Mouse (Mus musculus) bone marrow, adult 2 months (tissue): ENCODE data around the gene Stambpl1. TPM values are rescaled to one million over a fixed set of nuclear protein-coding genes. Genes with fewer than 3 reads are reported as not detected.

ENCODE experiments used
- H3K27ac ChIP-seq: fragments of 200-500 bp; 2 replicates; pipeline ENCODE4 v1.5.1; 2012; ENCODE audit warnings: low read depth, mild to moderate bottlenecking, control low read depth, inconsistent platforms, low read length; ENCODE audit not compliant: control insufficient read depth, poor library complexity, insufficient read depth
- H3K4me1 ChIP-seq: fragments of 200-500 bp; 2 replicates; pipeline ENCODE4 v1.6.1; 2011; ENCODE audit warnings: low read length; ENCODE audit not compliant: control insufficient read depth, insufficient read depth
- H3K4me3 ChIP-seq: fragments of 200-500 bp; replicated peaks from 2 replicates; pipeline ENCODE3; 2011; ENCODE audit warnings: mild to moderate bottlenecking, low read depth, low read length, control low read depth; ENCODE audit not compliant: control insufficient read depth
- CTCF ChIP-seq: fragments of 200-500 bp; IDR thresholded peaks from 2 replicates; pipeline ENCODE4 v1.5.1; 2011; ENCODE audit warnings: low read length, control low read depth; ENCODE audit not compliant: control insufficient read depth, insufficient read depth
- POLR2A ChIP-seq: fragments of 200-500 bp; IDR thresholded peaks from 2 replicates; pipeline ENCODE4 v1.6.1; 2011; ENCODE audit warnings: low read depth, mild to moderate bottlenecking, control low read depth, low read length, borderline replicate concordance; ENCODE audit not compliant: control insufficient read depth
- WGBS: fragments of 180-500 bp; shearing (Covaris S2); methylation state at CpG from one replicate; pipeline ENCODE4 v1.1.7; 2018; 5-methylcytosine and 5-hydroxymethylcytosine counted together
- polyA plus RNA-seq: library from polyadenylated mRNA; stranded (reverse); fragments of >200 nt; gene quantifications from 2 replicates; pipeline ENCODE4 v1.2.4, GENCODE M21; 2011; ENCODE audit warnings: low replicate concordance; ENCODE audit not compliant: missing spikeins, insufficient read depth, insufficient read length

Gene Stambpl1
- polyA plus RNA-seq, 1 experiment: 30.5 TPM

DNA sequence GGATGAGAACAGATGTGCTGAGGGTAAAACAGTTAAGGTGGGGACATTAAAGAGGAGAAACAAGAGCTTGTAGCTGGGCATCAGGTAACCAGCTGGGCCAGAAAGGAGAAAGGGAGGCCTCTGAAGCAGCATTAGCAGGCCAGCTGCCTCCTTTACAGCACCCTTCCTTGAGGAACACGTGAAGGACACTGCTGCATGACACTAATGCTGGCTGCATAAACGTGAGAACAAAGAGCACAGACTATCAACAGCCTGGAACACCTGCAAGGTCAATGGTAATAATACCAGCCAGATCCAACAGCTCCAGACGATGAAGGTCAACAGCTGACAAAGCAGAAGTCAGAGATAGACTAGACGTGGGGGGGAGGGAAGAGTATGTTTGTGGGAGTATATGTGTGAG lies 22.1 kb downstream of the Stambpl1 start:
- Histone ChIP-seq H3K27ac (0 out of 2 replicates have a peak overlapping the region, but pooled peaks have one; percentile 10), H3K4me3 (no peak overlapping the region), H3K4me1 (peaks cover 4% of the 10 kb centered on the region; the same call in 1 of the 2 replicates)
- 47% methylated on average over 4 of the region's 4 CpGs for WGBS
- TF ChIP-seq POLR2A (no peak), CTCF (no peak)

DNA sequence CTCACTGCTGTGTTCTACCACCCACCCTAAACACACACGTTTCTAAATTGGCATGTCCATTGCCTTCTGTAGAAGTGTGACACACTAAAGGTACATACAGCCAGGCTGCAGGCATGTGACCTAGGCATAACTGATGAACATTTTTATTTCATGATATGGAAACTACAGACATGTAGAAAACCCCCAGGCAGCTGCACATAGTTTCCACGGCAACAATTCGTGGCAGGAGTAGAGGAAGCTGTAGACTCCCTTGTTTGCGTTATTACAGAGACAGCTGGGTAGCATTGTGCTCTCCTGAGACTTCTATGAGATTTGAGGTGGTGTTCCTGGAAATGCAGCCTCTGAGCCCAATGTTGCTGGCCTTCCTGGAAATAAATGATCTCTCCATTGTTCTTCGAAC lies 24.9 kb downstream of the Stambpl1 start:
- TF ChIP-seq CTCF (no peak), POLR2A (no peak)
- WGBS: 50% methylated on average over 5 of the region's 5 CpGs

DNA sequence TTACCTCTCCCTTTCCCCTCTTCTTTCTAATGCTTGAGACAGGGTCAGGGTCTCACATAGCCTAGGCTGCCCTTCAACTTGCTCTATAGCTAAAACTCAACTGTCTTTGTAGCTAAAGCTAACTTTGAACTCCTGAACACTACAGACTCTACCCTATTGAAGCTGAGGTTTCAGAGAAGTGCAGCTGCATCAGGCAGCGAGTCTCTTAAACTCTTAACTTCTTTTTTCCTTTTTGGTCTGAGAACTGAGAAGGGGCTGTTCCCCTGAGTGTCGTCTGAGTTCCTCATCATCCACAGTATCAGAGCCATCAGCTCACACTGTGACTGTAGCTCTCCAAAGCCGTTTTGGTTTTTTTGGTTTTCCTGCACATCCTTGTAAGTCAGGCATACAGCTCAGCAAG lies 25.7 kb downstream of the Stambpl1 start:
- no peak for TF ChIP-seq CTCF
- no peak for TF ChIP-seq POLR2A
- H3K4me1 ChIP-seq: peaks cover 2% of the 10 kb centered on the region; the same call in 1 of the 2 replicates
- 21% methylated on average over 3 of the region's 3 CpGs for WGBS
- H3K4me3 ChIP-seq: no peak overlapping the region
- peak overlapping the region; percentile 58; the same call in 1 of the 2 replicates for H3K27ac ChIP-seq

More for the DNA sequence above, 24.9 kb downstream of the Stambpl1 start:
- Histone ChIP-seq H3K4me3 (no peak overlapping the region), H3K4me1 (peaks cover 2% of the 10 kb centered on the region; the same call in 1 of the 2 replicates), H3K27ac (no peak overlapping the region)

DNA sequence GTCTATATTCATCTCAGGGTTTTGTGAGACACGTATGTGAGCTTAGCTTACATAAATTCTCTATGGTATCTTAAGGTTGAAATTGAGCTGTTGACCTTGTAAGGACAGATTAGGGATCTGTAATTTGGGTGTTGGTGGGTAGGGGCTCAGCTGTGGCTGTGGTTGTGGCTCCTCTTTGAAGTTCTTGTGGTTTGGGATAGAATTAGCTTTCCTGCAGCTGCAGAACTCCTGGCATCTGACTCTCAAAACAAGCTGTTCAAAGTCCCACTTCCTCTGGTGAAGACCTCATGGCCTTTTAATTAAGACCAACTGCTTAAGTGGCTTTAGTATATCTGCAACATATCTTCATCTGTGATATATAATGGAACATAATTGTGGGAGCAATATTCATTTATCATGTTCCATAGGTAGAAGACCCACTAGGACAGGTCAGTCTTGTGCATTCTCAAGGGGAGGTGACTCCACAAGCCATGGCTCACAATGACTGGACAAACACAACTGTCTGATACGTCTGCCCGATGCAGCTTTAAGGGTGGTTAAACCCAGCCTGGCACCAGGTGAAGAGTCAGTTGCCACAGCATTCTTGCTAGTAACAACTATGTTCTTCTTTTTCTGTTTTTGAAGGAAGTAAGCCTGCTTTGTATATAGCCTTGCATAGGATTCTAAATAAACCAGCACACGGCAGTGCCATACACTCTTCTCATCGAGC lies 27.4 kb downstream of the Stambpl1 start:
- H3K4me1 ChIP-seq: peaks cover 2% of the 10 kb centered on the region; the same call in 1 of the 2 replicates
- WGBS: 47% methylated on average over 5 of the region's 5 CpGs
- TF ChIP-seq CTCF (no peak), POLR2A (no peak)
- H3K27ac ChIP-seq: no peak overlapping the region; the same call in 1 of the 2 replicates
- H3K4me3 ChIP-seq: no peak overlapping the region

DNA sequence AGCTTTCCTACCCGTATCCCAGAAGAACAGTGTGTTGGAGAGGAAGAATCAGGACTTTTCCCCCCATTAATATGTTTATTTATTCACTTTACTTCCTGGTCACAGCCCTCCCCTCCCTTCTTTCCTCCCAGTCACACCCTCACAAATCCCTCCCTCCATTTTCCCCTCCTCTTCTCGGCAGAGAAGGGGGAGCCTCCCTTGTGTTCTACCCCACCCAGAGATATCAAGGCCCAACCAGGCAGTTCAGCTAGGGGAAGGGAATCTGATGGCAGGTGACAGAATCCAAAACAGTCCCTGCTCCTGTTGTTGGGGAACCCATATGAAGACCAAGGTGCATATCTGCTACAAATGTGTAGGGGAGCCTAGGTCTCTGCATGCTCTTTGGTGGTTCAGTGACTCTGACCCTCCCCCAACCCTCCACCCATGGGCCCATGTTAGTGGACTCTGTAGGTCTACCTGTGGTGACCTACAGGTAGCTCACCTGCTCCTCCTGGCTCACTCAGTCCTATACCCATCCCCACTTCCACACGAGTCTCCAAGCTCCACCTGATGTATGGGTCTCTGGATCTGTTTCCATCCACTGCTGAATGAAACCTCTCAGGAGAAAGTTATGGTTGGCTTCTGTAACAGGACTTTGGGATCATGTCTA lies 28.8 kb downstream of the Stambpl1 start:
- Histone ChIP-seq H3K27ac (peak overlapping the region; percentile 31), H3K4me1 (peaks cover under 1% of the 10 kb centered on the region; the same call in 1 of the 2 replicates), H3K4me3 (no peak overlapping the region)
- WGBS: 57% methylated on average over 3 of the region's 3 CpGs
- TF ChIP-seq POLR2A (no peak), CTCF (no peak)

DNA sequence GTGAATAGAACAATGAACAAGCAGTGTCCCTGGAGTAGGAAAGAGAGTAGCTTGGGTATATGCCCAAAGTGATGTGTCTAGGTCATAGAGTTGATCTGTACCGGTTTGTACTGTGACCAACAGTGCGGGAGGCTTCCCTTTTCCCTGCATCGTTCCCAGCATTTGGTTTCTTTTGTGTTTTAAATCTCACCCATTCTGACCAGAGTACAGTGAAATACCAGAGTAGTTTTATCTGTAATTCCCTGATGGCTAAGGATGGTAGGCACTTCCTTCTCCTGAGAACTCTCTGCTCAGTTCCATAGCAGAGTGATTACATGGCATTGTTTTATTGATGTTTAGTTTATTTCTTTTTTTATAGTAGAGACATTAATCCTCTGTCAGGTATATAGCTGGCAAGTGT lies 30.8 kb downstream of the Stambpl1 start:
- Histone ChIP-seq H3K4me3 (no peak overlapping the region), H3K4me1 (no peaks in the 10 kb centered on the region; the same call in 1 of the 2 replicates), H3K27ac (no peak overlapping the region)
- no peak for TF ChIP-seq CTCF
- no peak for TF ChIP-seq POLR2A
- WGBS: 79% methylated on average over 3 of the region's 3 CpGs

DNA sequence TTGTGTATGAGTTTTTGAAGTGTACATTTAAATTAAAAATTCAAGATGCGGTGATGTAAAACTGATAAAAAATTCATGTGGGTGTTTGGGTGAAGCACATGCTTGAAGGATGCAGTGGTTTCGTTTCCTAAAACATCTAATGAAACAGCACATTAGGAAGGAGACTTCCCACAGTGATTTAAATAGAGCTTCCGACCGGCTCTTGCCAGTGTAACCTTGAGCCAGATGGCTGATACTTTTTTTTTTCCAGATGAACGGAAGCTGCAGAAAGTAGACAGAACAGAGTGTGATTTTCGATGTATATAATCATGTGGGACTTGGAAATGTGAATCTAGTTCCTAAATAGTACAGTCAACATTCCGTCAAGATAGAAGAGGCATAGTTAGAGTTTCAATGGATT lies 39.6 kb downstream of the Stambpl1 start:
- Histone ChIP-seq H3K27ac (no peak overlapping the region), H3K4me1 (no peaks in the 10 kb centered on the region), H3K4me3 (no peak overlapping the region)
- TF ChIP-seq POLR2A: no peak
- TF ChIP-seq CTCF: no peak
- 83% methylated on average over 7 of the region's 7 CpGs for WGBS

DNA sequence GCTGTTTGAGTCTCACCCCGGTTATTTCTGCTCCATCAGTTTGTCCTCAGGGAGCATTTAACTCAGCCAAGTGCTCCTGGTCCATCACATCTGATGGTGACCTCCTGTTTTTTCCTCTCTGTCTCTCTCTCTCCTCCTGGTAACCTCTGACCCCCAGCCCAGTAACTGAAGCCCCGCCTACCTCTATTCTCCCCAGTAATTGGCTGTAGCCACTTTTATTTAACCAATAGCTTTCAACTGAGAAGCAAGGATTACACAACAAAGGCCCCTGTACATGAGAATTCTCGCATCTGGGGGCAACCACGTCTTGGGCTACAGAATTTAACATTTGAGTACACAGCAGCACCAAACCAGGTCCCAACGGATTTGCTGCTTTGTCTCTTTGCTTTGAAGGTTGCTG lies 40.3 kb downstream of the Stambpl1 start:
- no peak overlapping the region for H3K27ac ChIP-seq
- TF ChIP-seq CTCF: no peak
- TF ChIP-seq POLR2A: no peak
- H3K4me3 ChIP-seq: no peak overlapping the region
- WGBS: 77% methylated on average over 5 of the region's 5 CpGs
- H3K4me1 ChIP-seq: no peaks in the 10 kb centered on the region
